Mouse (Mus musculus): ENCODE data around the gene Mmp14. TPM values are rescaled to one million over a fixed set of nuclear protein-coding genes. Genes with fewer than 3 reads are reported as not detected.

The Mmp14 gene
- polyA plus RNA-seq, 1 experiment from 2014 or later = 194 TPM

DNA sequence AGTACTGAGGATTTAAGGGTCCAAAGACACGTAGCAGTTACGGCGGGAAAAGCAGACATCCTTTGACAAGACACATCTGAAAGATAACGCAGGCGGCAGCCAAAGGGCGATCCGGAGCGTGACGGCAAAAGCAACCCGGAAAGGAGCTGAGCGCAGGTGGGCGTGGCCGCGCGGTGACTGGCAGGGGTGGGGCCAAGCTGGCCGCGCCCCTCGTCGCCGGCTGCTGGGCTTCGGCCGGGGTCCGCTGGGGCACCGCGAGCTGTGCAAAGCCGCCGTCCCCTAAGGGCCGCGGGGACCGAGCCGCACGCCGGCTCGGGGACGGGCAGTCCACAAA lies 32.5 kb downstream of the Mmp14 start, which contains the start of gene Lrp10:
Gene Lrp10, plus strand, starts transcription at position 179 of the 334 bp plus-strand sequence.
- ATAC-seq (ENCODE audit: insufficient number of reproducible peaks, insufficient read depth, low FRiP score, low TSS enrichment) = peak; percentile 87
- Histone ChIP-seq H3K27ac (peak within 1 kb of the TSS; percentile 51; the same call in 1 of the 2 replicates), H3K9ac (peak within 1 kb of the TSS; percentile 73), H3K36me3 (peaks cover 19% of the 10 kb centered on the region), H3K4me3 (peak within 1 kb of the TSS; percentile 73), H3K4me1 (peaks cover 4% of the 10 kb centered on the region; the same call in 1 of the 2 replicates), H3K9me3 (no peaks in the 10 kb centered on the region), H3K27me3 (no peaks in the 10 kb centered on the region), H3K4me2 (replicated peaks) (peak within 1 kb of the TSS; percentile 78)
- under 1% methylated on average over 35 of the region's 35 CpGs for WGBS

DNA sequence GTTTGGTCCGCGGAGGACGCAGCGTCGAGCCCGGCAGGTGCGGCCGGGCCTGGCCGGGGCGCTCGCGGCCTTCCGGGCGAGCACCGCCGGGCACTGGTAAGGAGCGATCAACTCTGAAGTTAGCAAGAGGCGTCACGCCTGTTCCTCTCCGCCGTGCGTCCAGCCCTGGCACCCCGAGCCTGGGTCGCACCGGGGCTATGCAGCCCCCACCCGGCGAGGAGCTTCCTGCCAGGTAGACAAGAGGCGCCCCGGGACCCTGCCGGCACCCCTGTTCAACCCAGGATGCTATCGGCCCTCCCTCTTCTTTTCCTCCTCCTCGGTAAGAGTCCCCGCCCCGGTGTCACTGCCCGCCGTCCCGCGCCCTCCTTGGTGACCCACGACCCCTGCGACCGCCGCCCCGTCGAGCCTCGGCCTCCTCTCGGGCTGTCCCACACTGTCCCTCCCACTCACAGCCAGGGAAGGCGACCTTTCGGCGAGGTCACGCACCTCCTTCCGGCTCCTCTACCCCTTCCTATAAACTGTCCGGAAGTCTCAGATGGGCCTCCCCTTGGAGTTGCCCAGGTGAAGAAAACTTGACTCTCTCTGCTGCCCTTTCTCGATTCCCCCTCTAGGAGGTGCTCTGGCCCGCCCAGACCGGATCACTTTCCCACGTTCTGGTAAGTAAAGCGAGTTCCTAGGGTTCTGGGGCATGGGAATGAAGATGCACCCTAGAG lies 33.0 kb downstream of the Mmp14 start:
- Histone ChIP-seq H3K27ac (peak overlapping the region; percentile 51; the same call in 1 of the 2 replicates), H3K4me3 (peak overlapping the region; percentile 73), H3K9me3 (no peaks in the 10 kb centered on the region), H3K9ac (peak overlapping the region; percentile 73), H3K27me3 (no peaks in the 10 kb centered on the region), H3K4me2 (replicated peaks) (peak overlapping the region; percentile 78), H3K36me3 (peaks cover 24% of the 10 kb centered on the region), H3K4me1 (peaks cover 4% of the 10 kb centered on the region; the same call in 1 of the 2 replicates)
- 1% methylated on average over 44 of the region's 57 CpGs for WGBS
- ATAC-seq (ENCODE audit: insufficient number of reproducible peaks, insufficient read depth, low FRiP score, low TSS enrichment) = peak; percentile 69

DNA sequence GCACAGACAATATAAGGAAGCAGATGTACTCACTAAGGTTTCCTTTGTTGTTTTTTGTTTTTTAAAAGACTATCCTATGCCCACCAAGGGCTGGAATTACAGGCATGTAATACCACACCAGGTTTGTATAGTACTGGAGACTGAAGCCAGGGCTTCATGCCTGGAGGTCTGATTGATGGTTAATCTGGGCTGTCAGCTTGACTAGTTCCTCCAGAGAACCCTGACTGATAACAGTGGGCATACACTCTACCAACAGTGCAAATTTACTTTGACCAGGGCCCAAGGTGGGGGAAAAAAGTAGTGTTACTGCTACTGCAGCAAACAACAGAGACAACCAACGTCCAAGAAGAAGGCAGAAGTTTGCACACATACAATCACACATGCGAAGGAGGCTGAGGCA lies 40.1 kb downstream of the Mmp14 start:
- H3K9me3 ChIP-seq = no peaks in the 10 kb centered on the region
- peaks cover 10% of the 10 kb centered on the region for H3K4me1 ChIP-seq
- H3K27me3 ChIP-seq = 0 out of 2 replicates have a peak, but pooled peaks cover under 1% of the 10 kb centered on the region
- H3K4me2 ChIP-seq (replicated peaks) = no peak overlapping the region
- 88% methylated on average over 2 of the region's 2 CpGs for WGBS
- peaks cover 35% of the 10 kb centered on the region for H3K36me3 ChIP-seq
- no peak overlapping the region for H3K27ac ChIP-seq
- no peak overlapping the region for H3K4me3 ChIP-seq
- no peak overlapping the region for H3K9ac ChIP-seq
- no peak for ATAC-seq (ENCODE audit: insufficient number of reproducible peaks, insufficient read depth, low FRiP score, low TSS enrichment)

DNA sequence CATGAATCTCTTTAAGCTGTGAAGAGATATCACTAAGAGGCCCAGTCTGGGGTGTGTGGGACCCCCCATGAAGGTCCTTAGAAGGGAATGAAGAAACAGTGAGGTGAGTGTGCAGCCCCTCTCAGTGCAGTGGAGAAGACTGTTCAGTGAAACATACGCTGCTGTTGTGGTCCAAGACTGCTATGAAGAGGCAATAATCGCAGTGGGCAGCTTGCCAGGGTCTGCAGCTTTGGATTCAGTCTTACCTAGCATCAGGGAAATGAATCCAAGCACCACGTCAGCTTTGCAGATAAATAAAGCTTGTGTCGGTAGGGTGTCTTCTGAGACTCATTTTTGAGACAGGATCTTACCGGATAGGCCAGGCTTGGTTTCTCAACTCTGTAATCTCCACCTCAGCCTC lies 41.3 kb downstream of the Mmp14 start:
- 80% methylated on average over 5 of the region's 5 CpGs for WGBS
- no peak overlapping the region for H3K9ac ChIP-seq
- no peak overlapping the region for H3K27ac ChIP-seq
- H3K9me3 ChIP-seq = no peaks in the 10 kb centered on the region
- H3K4me1 ChIP-seq = peaks cover 15% of the 10 kb centered on the region
- H3K4me2 ChIP-seq (replicated peaks) = no peak overlapping the region
- ATAC-seq (ENCODE audit: insufficient number of reproducible peaks, insufficient read depth, low FRiP score, low TSS enrichment) = no peak
- peaks cover 11% of the 10 kb centered on the region for H3K27me3 ChIP-seq
- H3K4me3 ChIP-seq = no peak overlapping the region
- peaks cover 29% of the 10 kb centered on the region for H3K36me3 ChIP-seq

DNA sequence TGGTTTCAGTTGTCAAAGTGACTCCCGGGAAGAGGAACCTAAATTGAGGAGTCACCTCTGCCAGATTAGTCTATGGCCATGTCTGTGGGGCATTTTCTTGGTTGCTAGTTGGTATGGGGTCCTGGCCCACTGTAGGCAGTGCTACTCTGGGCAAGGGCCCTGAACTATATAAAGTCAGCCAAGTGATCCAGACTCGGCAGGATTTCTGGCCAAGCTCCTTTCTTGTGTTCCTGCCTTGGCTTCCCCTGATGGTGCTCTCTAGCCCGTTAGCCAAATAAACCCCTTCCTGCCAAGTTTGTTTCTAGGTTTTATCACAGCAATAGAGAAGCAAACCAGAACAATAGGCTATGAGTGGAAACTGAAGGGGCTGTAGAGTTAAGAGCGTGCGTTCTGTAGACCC lies 43.3 kb downstream of the Mmp14 start:
- Histone ChIP-seq H3K27me3 (peaks cover 25% of the 10 kb centered on the region), H3K4me3 (no peak overlapping the region), H3K36me3 (peaks cover 8% of the 10 kb centered on the region), H3K9me3 (no peaks in the 10 kb centered on the region), H3K9ac (no peak overlapping the region), H3K27ac (no peak overlapping the region), H3K4me2 (replicated peaks) (no peak overlapping the region), H3K4me1 (peaks cover 19% of the 10 kb centered on the region)
- WGBS = 85% methylated on average over 5 of the region's 5 CpGs
- no peak for ATAC-seq (ENCODE audit: insufficient number of reproducible peaks, insufficient read depth, low FRiP score, low TSS enrichment)

DNA sequence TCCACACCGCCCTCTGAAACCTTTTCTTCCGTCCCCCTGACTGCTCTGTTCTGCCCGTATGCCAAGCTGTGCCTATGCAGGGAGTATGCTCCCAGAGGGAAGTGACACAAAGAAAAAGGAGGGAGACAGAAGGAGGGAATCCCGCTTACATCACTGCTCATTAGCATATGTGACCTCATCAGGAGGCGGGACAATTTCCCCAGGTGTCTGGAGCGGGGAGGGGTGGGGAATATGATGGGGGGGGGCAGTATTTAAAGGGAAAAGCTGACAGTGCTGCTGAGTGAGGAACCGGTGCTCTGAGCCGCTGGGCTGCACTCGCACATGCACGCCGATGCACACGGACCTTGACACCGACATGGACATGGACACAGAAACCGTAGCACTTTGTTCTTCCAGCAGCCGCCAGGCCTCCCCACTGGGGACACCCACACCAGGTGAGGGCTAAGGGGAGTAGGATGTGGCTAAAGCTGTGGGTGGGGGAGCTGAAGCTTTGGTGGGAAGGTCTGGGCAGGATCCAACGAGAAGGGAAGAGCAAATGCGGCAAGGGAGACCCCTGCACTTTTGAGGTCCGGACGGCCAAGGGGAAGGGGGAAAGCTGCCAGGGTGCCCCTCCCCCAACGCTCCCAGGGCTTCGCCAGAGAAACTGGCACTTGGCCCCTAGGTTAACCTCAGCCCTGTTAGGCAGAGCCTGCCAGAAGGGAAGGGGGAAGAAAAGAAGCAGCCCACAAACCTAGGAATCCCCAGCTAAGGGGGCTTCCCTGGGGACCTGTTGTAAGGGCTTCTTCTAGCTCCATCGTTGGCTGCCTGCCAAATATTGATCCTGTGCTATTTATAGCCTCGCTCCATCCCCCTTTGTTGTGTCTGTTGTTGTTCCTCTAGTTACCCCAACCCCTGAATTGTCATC lies 44.8 kb downstream of the Mmp14 start, which contains the start of gene Rem2:
Gene Rem2, plus strand, starts transcription at position 160 of the 904 bp plus-strand sequence.
- H3K9me3 ChIP-seq = no peaks in the 10 kb centered on the region
- H3K4me3 ChIP-seq = peak within 1 kb of the TSS; percentile 45
- no peaks in the 10 kb centered on the region for H3K36me3 ChIP-seq
- peak within 1 kb of the TSS; percentile 90 for H3K4me2 ChIP-seq (replicated peaks)
- H3K9ac ChIP-seq = peak within 1 kb of the TSS; percentile 58
- peaks cover 19% of the 10 kb centered on the region for H3K4me1 ChIP-seq
- peaks cover 37% of the 10 kb centered on the region for H3K27me3 ChIP-seq
- ATAC-seq (ENCODE audit: insufficient number of reproducible peaks, insufficient read depth, low FRiP score, low TSS enrichment) = peak; percentile 48; the same call in 1 of the 2 replicates
- WGBS = 2% methylated on average over 23 of the region's 23 CpGs
- H3K27ac ChIP-seq = no peak within 1 kb of the TSS

DNA sequence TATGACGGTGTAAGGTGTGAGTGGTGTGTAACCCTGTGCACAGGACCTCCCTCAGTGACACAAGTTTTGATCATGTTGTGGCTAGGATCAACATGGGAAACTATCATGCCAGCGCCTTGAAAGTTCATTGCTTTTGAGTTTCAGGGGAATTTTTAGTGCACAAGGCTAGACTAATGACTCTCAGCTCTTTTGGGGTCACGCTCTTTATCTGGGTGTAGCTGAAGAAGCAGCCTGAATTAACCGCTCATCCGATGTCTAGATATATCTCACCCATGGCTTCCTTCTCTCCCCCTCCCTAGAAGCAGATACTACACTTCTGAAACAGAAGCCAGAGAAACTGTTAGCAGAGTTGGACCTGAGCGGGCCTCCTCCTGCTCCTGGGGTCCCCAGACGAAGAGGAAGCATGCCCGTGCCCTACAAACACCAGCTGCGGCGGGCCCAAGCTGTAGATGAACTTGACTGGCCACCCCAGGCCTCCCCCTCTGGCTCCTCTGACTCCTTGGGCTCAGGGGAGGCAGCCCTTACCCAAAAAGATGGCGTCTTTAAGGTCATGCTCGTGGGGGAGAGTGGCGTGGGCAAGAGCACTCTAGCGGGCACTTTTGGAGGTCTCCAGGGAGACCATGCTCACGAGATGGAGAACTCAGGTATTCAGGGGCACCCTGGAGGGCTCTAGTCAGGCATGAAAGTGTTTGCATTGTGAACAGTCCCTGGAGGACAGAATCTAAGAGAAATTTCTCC lies 45.9 kb downstream of the Mmp14 start:
- Histone ChIP-seq H3K4me1 (peaks cover 19% of the 10 kb centered on the region), H3K36me3 (no peaks in the 10 kb centered on the region), H3K9me3 (no peaks in the 10 kb centered on the region), H3K4me3 (peak overlapping the region; percentile 45; the same call in 1 of the 2 replicates), H3K27ac (no peak overlapping the region), H3K4me2 (replicated peaks) (peak overlapping the region; percentile 90), H3K9ac (0 out of 2 replicates have a peak overlapping the region, but pooled peaks have one; percentile 58), H3K27me3 (peaks cover 37% of the 10 kb centered on the region)
- no peak for ATAC-seq (ENCODE audit: insufficient number of reproducible peaks, insufficient read depth, low FRiP score, low TSS enrichment)
- 69% methylated on average over 15 of the region's 15 CpGs for WGBS

DNA sequence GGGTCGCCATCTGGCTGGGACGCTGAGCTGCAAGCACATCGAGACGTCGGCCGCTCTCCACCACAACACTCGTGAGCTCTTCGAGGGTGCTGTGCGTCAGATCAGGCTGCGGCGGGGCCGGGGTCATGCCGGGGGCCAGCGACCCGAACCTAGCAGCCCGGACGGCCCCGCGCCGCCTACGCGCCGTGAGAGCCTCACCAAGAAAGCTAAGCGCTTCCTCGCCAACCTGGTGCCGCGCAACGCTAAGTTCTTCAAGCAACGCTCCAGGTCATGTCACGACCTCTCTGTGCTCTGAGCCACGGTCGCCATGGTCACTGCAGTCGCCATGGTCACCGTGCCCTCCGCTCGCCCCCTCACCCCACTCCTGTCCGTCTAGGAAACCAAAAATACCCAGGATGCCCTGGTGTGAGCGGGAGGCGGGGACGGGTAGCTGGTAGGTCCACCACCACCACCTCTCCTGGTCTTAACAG lies 48.1 kb downstream of the Mmp14 start:
- H3K9me3 ChIP-seq = no peaks in the 10 kb centered on the region
- H3K4me1 ChIP-seq = peaks cover 19% of the 10 kb centered on the region
- WGBS = 1% methylated on average over 40 of the region's 40 CpGs
- H3K4me3 ChIP-seq = peak overlapping the region; percentile 41
- H3K4me2 ChIP-seq (replicated peaks) = peak overlapping the region; percentile 75
- no peaks in the 10 kb centered on the region for H3K36me3 ChIP-seq
- peak overlapping the region; percentile 57 for H3K9ac ChIP-seq
- H3K27me3 ChIP-seq = peaks cover 37% of the 10 kb centered on the region
- H3K27ac ChIP-seq = no peak overlapping the region
- ATAC-seq (ENCODE audit: insufficient number of reproducible peaks, insufficient read depth, low FRiP score, low TSS enrichment) = no peak

DNA sequence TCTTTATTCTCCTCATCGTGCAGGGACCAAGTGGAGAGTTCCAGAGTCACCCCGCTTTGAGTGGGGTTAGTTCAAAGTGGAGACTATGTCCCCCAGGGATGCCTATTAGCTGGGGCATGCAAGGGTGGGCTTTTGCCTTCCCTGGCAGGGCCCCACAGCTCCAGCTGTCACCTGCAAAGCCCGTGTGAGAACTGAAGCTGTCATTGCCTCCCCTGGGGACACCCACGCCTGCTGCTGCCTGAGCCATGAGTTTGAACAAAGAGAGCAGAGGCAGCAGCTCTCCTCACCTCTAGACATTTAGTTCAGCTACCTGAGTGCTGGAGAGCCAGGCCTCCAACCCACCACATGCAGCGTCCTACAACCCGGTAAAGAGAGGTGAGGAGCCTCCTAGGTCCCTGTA lies 49.3 kb downstream of the Mmp14 start:
- Histone ChIP-seq H3K36me3 (no peaks in the 10 kb centered on the region), H3K9me3 (no peaks in the 10 kb centered on the region), H3K4me3 (no peak overlapping the region), H3K27me3 (peaks cover 37% of the 10 kb centered on the region), H3K4me1 (peaks cover 14% of the 10 kb centered on the region), H3K4me2 (replicated peaks) (no peak overlapping the region), H3K27ac (no peak overlapping the region), H3K9ac (no peak overlapping the region)
- 70% methylated on average over 6 of the region's 6 CpGs for WGBS
- ATAC-seq (ENCODE audit: insufficient number of reproducible peaks, insufficient read depth, low FRiP score, low TSS enrichment) = no peak

DNA sequence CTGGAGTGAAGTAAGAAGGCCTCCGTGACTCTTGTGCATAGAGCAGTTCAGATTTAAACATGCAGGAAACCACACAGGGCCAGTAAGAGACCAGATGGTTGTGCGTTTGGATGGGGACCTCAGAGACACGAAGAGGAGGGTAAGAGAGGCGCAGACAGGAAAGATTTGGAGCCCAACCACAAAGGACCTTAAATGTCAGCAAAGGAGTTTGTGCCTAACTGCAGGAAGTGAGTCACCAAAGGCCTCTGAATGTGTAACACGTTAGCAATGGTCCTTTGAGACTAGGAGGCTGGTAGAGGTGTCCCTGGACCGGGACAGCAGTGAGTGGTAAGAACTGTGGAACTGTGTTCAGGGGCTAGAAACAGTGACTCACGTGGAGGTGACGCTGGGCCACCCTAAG lies 50.0 kb downstream of the Mmp14 start:
- Histone ChIP-seq H3K27ac (no peak overlapping the region), H3K9ac (no peak overlapping the region), H3K9me3 (no peaks in the 10 kb centered on the region), H3K36me3 (no peaks in the 10 kb centered on the region), H3K4me2 (replicated peaks) (no peak overlapping the region), H3K27me3 (peaks cover 37% of the 10 kb centered on the region), H3K4me1 (peaks cover 10% of the 10 kb centered on the region; the same call in 1 of the 2 replicates), H3K4me3 (no peak overlapping the region)
- 77% methylated on average over 8 of the region's 8 CpGs for WGBS
- no peak for ATAC-seq (ENCODE audit: insufficient number of reproducible peaks, insufficient read depth, low FRiP score, low TSS enrichment)

DNA sequence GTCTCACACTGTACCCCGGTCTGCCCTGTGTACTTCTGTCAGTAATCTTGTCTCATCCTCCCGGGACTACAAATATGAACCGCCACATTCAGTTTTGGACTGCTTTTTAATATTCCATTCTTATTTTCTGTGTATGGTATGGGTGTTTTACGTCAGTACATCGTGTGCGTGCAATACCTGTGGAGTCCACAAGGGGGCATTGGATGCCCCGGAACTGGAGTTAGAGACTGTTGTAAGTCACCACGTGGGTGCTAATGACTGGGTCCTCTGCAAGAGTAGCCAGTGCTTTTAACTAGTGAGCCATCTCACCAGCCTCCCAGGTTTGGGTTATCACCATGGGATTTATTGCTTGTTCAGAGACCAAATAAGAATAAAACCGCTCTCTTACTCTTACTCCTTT lies 51.1 kb downstream of the Mmp14 start:
- Histone ChIP-seq H3K9ac (no peak overlapping the region), H3K27ac (no peak overlapping the region), H3K4me2 (replicated peaks) (no peak overlapping the region), H3K4me3 (no peak overlapping the region), H3K4me1 (0 out of 2 replicates have a peak, but pooled peaks cover 5% of the 10 kb centered on the region), H3K36me3 (no peaks in the 10 kb centered on the region), H3K27me3 (peaks cover 27% of the 10 kb centered on the region), H3K9me3 (no peaks in the 10 kb centered on the region)
- WGBS = 30% methylated on average over 9 of the region's 9 CpGs
- ATAC-seq (ENCODE audit: insufficient number of reproducible peaks, insufficient read depth, low FRiP score, low TSS enrichment) = no peak

All from embryonic facial prominence, embryonic 12.5 days (tissue).